In the genomic region with DNA sequence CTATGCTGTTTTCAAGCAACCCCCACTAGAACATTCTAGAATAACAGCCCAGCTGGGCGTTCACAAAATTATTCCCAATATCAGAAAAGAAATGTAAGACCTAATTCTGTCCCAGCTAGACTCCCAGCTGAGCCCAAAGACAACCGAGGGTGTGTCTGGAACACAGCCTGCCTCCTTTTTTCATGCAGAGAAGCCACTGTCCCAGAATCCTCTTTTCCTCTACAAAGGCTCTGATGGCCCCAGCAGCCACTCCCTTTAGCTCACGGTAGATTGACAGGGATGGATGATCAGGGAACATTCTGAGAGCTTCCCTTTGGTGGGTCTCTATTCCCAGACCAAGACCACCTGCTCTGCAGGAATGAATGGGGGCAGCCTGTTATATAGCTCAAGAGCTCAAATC, we compare ENCODE assay signal across 18 mouse cellular contexts. TPM values are rescaled to one million over a fixed set of nuclear protein-coding genes. Genes with fewer than 3 reads are reported as not detected.
"Had no signal": no experiment of that assay in that cellular context is flagged by ENCODE, and none has a peak within 500 bp of the region (broad histone marks: within the 10 kb centered on the region; RNA-seq: fewer than 3 reads in every experiment).

No protein-coding gene starts in this region.

- H3K27me3 ChIP-seq: midbrain, embryonic 13.5 days; midbrain, embryonic 15.5 days; neural tube, embryonic 12.5 days had no signal

- H3K4me1 ChIP-seq: lung, embryonic 15.5 days; megakaryocyte, embryonic 14.5 days; stomach, embryonic 15.5 days had no signal

- H3K9me3 ChIP-seq: lung, embryonic 15.5 days; megakaryocyte, embryonic 14.5 days; midbrain, embryonic 13.5 days; midbrain, embryonic 15.5 days; neural tube, embryonic 12.5 days; stomach, embryonic 15.5 days had no signal

- DNase-seq: liver, postnatal 0 days; lung, adult 2 months; lung, postnatal 14 days; lung, postnatal 36 days; right cerebral cortex, postnatal 14 days; thymus, adult 2 months; thymus, postnatal 25 days; thymus, postnatal 4 days had no signal

- H3K36me3 ChIP-seq: lung, embryonic 15.5 days; midbrain, embryonic 15.5 days; neural tube, embryonic 12.5 days; stomach, embryonic 15.5 days had no signal

- H3K27ac ChIP-seq: lung, embryonic 15.5 days; macrophage; midbrain, embryonic 13.5 days; midbrain, embryonic 15.5 days; neural tube, embryonic 12.5 days; stomach, embryonic 15.5 days; stomach, postnatal 0 days had no signal

- H3K4me3 ChIP-seq: lung, embryonic 15.5 days; megakaryocyte, embryonic 14.5 days; midbrain, embryonic 13.5 days; midbrain, embryonic 15.5 days; neural tube, embryonic 12.5 days; stomach, embryonic 15.5 days had no signal

RNA-seq across cellular contexts. Expression of a gene that starts 7.3 kb away (rescaled TPM):
- polyA plus RNA-seq: liver, postnatal 0 days; lung, postnatal 0 days; macrophage; spleen, adult 2 months had no signal

RNA-seq across cellular contexts. Expression of a gene that starts 29.0 kb away (rescaled TPM):
- polyA plus RNA-seq: liver, postnatal 0 days had no signal
